Mouse (Mus musculus) layer of hippocampus, adult 11-12 months (tissue): ENCODE measurements around the gene Pcdh17.
A peak's percentile ranks its signal among the peaks of the same experiment; 100 is the strongest.

Experiments
- DNase-seq: peaks from one replicate; pipeline ENCODE4 v3.0.0; 2022; ENCODE audit warnings: low spot score

The Pcdh17 gene

DNA sequence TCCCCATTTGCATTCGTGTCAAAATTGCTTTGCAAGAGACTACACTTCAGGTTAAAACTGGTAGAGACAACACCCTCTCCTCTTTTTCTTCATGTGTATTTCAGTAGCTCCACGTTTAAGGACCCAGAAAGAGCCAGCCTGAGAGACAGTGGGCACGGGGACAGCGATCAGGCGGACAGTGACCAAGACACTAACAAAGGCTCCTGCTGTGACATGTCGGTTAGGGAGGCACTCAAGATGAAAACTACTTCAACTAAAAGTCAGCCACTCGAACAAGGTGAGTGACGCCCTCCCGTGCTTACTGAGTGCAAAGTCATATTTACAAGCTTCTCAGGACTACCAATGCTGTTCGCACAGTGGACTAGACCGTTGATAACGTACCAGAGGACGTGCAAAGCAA lies 34.0 kb downstream of the Pcdh17 start:
- no peak for DNase-seq

- no peak for DNase-seq
Observed at GRCm38 (mm10) chr14:84480546-84480945, 37.2 kb downstream of the Pcdh17 start.

GRCm38 (mm10) chr14:84484350-84484749 lies 41.0 kb downstream of the Pcdh17 start:
- no peak for DNase-seq

DNA sequence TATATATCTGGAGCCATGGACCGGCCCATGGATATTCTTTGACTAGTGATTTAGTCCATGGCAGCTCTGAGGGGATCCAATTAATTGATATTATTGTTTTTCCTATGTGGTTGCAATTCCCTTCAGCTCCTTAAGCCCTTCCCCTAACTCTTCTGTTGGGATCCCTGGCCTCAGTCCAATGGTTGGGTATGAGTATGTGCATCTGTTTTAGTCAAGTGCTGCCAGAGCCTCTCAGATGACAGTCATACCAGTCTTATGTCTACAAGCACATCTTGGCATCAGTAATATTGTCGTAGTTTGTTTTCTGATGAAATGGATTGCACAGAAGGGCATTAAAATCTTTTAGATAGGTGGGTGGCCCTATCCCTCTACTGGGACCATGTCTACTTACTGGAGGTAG lies 67.6 kb downstream of the Pcdh17 start:
- DNase-seq = no peak

DNA sequence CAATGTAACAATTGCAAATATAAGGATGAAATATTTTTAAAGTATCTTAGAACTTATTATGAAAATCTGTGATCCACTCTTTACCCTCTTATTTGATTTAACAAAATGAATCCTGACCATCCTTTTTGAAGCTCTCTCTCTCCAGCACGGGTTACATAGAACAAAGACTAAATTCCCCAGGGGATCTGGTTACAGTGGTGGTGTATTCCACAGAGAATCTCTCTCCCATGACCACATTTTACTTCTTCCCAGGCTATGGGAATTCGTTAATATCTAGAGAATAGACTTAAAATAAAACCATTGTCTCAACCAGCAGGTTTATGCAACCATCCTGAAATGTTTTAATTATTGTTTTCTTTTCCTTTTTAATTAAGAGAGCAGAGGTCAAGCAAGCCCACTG lies 89.0 kb downstream of the Pcdh17 start:
- no peak for DNase-seq

DNA sequence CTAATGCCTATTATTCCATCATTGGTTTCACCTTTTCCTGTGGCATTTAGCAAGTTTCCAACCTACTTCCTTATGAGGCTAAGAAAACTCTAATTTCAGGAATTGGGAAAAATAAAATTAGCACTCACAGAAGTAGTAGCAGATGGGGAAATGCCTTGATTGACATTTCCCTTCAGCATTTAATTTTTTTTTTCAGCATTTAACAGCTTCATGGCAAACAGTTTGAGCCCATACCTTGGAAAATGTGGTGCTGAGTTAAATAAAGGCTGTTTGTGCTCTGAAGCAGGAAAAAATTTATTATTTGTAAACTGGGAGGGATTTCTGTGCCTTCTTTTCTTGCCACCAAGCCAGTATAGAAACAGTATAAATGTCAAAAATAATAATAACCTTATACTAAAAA lies 91.9 kb downstream of the Pcdh17 start:
- DNase-seq = no peak

DNA sequence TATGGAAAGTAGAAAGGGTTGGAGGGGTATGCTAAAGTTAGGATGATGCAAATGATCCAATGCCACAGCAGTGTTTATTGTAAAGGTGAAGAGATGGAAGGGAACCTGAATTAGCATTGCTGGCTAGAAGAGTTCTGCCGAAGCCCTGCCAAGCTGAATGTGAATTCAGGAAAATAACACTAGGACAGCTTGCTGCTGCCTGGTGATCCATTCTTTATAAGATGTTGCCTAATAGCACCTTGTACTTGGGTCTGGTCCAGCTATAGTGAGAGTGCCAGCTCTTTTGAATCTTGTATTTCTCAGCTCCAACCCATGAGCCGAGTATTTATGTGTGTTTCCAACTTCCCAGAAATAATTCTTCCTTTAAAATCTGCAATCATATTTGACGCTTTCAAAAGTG lies 98.5 kb downstream of the Pcdh17 start:
- DNase-seq = peak; percentile 41

GRCm38 (mm10) chr14:84545968-84546367 lies 102.6 kb downstream of the Pcdh17 start:
- DNase-seq = no peak

DNA sequence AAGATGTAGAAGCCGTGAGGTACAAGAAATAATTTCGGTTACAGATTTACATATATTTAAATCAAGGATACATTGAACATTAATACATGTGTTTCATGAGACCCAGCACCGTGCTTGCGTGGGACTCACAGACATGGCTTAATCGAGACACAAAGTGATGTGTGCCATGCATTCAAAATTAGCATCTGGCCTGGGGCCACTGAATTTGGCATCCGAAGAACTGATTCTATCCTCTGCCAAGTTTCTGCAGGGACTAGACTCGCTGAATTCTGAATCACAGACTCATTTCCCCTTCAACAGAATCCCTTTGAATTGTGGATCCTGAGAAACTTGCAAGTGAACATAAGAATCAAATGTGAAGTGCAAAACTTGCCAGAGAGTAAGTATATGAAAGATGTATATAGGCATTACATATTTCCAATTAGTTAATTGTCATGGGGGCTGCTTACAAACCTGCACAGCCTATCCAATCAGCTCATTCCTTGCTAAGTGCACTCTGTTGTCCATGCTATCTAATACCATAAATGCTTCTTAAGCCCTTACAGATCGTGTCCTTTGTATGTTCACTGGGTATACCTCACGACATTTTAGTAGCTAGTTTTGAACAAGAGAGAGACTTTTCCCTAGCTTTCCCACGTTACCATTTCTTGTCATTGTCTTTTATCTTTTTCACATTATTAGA lies 104.3 kb downstream of the Pcdh17 start:
- DNase-seq = peak; percentile 66

- DNase-seq = peak; percentile 10
Observed at GRCm38 (mm10) chr14:84551546-84551945, 108.2 kb downstream of the Pcdh17 start.

- DNase-seq = no peak
Observed at GRCm38 (mm10) chr14:84571071-84571470, 127.7 kb downstream of the Pcdh17 start.
